Mouse (Mus musculus) R1 (cell line): Measurements from ENCODE around the gene Sipa1l1.
A peak's percentile ranks its signal among the peaks of the same experiment; 100 is the strongest.

Experiments used
- DNase-seq: peaks from one replicate; pipeline ENCODE4 v3.0.0-alpha.2; 2018; ENCODE audit warnings: low read depth, low spot score

Gene Sipa1l1

DNA sequence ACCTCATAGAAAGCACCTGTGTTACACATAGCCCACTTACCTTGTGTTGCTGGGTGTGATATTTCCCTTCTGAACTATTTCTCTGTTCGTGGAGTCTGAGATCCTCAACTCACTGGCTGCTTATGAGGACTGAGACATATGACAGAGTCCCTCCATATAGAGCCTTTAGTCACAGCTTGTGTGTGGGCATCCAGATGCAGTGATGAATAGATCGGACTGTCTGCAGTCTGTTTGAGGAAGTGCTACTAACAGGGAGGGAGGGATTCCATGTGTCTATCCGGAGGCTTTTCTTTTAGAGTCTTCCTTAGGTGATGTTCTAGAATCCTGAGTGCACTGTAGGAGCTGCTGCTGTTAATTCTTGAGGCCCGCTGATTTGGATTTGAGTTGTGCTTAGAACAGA is 165.4 kb downstream of the Sipa1l1 start:
- DNase-seq: no peak

GRCm38 (mm10) chr12:82335095-82335494 is 166.0 kb downstream of the Sipa1l1 start:
- DNase-seq: peak; percentile 52

GRCm38 (mm10) chr12:82338550-82338949 is 169.4 kb downstream of the Sipa1l1 start:
- DNase-seq: no peak

DNA sequence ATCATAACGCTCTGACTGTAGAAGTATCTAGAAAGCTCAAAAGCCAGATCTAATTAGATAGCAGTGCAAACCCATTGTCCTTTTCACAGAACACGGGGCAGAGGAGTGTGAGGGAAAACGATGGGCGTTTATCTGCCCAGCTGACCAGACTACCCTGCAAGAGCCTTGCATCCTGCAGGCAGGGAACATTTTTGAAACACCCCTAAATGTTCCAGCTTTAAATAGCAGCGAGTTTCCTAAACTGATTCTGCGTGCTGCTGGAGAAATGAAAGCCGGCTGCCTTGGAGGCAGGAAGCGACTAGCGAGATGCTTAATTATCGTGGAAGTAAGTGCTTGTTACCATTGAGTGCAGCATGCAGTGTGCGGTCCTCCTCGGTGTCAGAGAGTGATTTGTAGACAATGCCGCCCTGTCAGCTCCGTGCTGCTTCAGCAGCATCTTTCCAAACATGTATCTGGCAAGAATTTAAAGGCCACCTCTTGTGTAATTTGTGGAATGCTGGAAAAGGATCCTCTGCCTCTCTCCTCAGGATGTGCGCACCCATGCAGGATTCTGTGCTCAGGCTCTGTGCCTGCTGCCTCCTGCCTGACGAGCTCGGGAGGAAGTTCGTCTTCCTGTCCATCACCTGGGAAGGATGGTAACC is 170.2 kb downstream of the Sipa1l1 start:
- no peak for DNase-seq

DNA sequence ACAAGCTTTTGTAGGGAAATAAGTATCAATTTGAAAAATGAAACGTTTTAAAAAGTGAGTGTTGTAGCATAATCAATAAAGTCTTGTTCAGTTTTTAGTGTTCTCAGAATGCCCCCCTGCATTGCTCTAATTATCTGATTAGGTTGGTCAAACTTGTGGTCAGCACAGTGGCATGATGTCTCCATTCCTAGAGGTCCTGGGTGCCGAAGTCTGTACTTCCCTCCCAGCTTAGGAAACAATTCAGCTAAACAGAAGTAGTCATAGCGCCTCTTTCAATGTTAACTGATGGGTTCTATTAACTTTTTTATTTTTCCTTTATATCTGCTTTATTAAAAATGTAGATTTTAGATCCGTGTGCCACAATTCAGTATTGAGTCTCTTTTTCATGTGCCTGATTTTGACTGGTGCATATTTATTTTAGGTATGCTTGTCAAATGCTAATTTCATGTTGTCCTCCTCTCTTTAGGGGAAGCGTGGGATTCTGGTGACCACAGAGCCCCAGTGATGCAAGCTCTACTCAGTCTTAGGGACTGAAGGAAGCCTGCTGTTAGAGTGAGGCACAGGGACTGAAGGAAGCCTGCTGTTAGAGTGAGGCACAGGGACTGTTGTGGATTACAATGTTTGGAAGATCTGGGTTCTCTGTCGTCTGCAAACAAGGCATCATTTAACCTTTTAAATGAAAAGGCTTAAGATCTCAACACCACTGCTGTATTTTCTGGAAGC is 171.2 kb downstream of the Sipa1l1 start:
- DNase-seq: no peak

- no peak for DNase-seq
These were observed 172.1 kb downstream of the Sipa1l1 start for GRCm38 (mm10) chr12:82341181-82341580.

DNA sequence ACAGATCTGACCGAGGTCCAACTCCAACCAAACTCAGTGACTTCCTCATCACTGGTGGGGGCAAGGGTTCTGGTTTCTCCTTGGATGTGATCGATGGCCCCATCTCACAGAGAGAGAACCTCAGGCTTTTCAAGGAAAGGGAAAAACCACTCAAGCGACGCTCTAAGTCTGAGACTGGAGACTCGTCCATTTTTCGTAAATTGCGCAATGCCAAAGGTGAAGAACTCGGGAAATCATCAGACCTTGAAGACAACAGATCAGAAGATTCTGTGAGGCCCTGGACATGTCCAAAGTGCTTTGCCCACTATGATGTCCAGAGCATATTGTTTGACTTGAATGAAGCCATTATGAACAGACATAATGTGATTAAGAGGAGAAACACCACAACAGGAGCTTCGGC is 172.6 kb downstream of the Sipa1l1 start:
- DNase-seq: no peak

DNA sequence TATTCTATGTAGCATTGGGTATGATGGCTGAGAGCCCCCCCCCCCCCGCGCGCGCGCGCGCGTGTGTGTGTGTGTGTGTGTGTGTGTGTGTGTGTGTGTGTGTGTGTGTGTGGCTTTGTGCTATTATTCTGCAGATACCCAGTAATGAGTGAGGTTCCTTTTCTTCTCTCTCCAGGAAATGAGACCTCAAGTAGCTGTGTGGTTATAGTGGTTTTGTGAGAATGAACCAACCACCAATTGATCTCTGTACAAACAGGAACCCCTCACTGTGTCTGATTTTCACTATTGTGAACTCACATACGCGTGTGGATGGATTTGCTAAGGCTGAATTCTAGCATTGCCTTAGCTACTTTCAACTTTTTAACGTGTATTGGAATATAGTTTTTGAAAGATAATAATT is 181.0 kb downstream of the Sipa1l1 start:
- DNase-seq: no peak

DNA sequence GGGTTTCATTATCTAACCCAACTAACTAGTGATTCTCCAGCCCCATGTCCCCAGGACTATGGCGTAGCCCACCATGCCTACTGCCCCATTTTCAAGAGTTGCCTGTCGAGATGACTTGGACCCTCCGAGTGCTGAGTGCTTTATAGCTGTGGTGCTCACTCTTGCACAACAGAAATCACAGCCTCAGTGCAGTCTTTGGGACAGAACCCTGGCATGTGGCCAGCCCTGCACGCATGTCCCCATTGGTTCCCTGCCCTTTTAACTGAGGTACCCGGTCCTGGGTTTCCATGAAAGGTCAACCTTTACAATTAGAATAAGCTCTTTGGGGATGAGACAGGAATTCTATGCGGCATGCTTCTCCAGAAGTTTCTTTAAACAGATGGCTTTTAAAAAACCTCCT is 181.8 kb downstream of the Sipa1l1 start:
- DNase-seq: no peak

GRCm38 (mm10) chr12:82353660-82354059 is 184.5 kb downstream of the Sipa1l1 start:
- no peak for DNase-seq

DNA sequence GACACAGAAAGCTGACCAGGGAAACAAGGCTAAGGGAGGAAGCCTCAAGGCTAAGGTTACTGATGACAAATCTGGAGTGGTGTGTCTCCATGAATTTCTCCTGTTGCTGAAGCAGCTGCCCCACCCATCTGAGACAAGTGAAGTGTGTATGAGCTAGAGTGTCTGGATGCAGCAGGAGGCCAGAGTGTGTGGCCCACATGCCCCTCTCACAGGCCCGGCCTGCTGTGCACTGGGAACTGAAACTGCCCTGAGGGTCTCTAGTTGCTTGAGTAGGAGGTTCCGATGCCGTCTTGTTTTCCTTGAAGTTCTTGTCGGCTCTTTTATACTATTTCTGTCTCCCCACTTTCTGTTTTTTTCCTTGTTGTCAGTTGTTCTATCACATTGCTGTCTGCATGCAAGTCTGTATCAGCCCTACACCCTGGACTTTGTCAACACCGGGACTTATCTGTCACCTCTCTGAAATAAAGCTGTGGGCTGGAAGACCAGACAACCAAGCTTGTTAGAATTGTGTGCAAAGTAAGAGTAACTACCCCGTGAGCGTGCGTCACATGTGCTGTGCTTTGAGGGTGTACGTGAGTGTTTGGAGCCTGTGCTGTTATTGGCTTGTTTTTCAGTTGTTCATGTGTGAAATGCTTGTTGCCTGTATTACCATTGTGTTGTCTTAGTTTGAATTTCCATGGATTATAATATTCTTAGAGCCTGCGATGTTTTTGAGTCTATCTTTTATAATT is 186.5 kb downstream of the Sipa1l1 start:
- DNase-seq: no peak

DNA sequence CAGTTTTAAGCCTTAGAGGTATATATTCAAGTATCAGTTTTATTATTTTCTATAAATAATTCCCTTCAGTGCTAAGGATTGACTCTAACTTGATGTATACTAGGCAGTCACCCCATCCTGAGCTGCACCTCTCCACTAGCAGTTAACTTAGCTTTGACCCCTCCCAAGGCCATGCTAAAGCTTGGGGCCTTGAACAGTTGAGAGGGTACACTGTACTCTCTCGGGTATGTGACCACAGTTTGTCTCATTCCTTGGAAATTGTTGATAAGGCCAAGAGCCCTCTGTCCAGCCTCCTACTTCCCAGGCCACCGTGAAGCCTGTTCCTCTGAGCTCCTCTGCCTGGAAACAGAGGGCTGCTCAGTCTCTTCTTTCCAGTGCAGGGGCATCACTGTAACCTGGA is 187.4 kb downstream of the Sipa1l1 start:
- DNase-seq: no peak

DNA sequence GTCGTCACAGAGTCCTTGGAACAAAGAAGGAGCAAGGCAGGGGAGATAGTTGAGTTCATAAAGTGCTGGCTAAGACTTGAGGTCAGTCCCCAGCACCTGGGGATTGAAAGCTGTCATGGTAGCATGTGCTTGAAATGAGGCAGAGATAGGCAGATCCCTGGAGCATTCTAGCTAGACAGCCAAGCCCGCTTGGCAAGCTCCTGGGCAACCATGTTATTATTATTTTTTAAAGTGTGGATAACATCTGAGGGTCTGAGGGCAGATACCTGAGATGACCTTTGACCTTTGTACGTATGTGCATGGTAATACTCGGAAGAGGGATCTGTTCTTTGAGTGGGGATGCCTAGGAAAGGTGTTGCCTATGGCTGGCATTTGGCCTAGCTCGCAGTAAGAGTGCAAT is 188.3 kb downstream of the Sipa1l1 start:
- DNase-seq: no peak

DNA sequence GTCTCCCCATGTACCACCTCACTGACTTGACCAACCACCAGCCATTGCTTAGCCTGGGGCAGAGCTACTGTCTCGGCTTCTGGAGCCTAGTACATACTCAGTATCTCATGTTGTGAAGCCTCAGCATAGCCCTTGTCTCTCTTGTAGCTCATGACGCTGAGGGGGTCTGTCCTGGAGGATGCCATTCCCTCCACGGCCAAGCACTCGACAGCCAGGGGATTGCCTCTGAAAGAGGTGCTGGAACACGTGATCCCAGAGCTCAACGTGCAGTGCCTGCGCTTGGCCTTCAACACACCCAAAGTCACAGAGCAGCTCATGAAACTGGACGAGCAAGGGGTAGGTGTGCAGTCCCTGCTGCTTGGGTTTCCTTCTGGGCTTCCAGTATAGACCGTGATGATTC is 193.7 kb downstream of the Sipa1l1 start:
- no peak for DNase-seq

GRCm38 (mm10) chr12:82364186-82364585 is 195.1 kb downstream of the Sipa1l1 start:
- DNase-seq: no peak

DNA sequence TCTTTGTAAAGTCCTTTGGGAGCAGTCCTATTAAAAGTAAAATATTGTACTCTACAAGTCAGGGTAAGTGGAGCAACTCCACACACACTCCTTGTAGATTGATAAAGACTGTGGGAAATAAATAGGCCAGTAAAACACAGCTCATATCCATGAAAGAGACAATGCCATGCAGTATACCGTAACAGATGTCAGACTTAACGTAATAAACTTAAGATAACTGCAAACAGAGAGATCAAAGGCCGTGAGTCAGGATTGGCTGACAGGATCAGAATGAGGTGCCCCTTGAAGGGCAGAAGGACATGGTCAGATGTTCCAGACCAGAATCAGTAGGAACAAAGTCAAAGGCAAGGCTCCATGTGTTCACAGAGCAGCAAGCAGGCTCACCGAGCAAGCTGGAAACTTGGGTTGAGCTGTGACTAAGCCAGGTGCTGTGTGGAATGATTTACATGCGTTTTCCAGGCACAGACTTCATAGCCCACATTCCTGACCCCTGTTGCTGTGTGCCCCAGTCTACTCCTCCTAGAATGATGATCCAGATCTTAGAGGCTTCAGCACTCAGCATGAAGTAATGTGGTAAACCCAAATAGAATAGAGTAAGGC is 196.3 kb downstream of the Sipa1l1 start:
- DNase-seq: no peak

DNA sequence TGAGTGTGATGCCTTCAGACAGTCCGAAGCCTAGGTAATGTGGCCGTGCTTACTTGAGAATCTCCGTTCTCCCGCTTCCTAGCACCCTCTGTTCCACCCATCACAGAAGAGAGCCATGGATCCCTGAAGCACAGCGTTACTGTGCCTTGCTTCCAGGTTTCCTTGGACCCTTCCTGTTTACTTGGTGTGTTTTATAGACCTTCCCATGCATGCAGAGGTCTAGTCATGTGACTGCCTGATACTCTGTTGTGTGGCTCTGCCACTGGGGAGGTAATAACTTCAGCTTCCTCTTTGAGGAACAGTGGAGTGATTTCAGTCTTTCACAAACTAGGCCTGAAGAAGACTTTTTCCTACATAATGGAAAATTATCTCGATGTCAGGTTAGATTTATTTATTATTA is 197.6 kb downstream of the Sipa1l1 start:
- no peak for DNase-seq

GRCm38 (mm10) chr12:82367345-82367744 is 198.2 kb downstream of the Sipa1l1 start:
- no peak for DNase-seq

DNA sequence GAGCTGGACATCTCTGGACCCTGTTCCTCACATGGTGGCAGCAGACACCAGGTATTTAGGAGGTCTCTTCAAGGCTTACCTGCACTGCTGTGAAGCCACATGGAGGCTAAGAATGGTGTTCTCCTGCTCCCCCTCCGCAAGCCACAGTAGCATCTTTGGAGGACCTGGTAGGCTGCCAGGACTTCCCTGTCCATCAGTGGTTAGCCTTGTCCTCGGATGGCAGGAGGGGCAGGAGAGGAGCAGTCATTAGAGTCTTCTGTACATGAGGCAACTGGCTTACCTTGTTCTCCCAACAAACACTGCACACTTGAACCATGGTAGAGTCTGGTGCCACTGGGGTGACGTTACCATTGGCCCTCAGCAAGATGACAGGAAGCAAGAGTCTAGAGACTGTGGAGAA is 198.9 kb downstream of the Sipa1l1 start:
- DNase-seq: no peak

- DNase-seq: no peak
These were observed 200.5 kb downstream of the Sipa1l1 start for GRCm38 (mm10) chr12:82369402-82370160.

DNA sequence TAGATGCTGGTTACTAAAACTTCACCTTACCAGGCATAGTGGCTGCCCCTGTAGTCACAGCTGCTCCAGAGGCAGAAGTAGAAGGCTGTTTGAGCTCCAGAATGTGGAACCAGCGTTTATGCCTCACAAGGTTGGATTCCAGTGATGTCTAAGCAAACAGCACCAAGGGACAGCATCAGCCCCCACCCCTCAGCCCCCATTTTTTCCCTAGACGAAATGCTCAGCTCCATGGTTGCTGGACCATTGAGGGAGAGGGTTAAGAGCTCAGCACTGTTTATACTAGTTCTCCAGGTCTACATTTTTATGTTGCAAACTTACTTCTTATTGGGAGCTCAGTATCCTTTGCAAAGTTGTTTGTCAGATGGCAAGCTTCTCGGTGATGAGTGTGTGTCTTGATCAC is 202.1 kb downstream of the Sipa1l1 start:
- DNase-seq: no peak

DNA sequence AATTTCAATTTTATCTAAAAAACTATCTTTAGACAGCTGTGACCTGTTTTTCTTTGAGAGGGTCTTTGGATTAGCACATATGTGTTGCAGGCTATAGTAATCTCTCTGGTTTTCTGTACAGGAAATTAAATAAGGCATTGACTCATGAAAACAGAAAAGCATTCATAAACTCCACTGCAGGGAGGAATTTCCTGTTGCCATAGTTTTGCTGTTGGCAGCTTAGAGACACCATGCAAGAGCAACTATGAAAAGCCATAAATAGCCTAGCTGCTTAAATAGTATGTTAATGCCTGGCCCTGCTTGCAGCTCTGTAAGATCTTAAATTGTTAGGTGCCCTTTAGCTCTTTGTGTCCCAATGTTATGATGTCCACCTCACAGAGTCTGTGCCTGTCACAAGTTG is 204.9 kb downstream of the Sipa1l1 start:
- DNase-seq: no peak
